Mouse (Mus musculus) heart, adult 9 months (tissue): ENCODE data around the gene Myt1l.

Source experiments
- DNase-seq, 2 experiments: peaks; one replicate each; pipeline ENCODE4 v3.0.0; 2022; ENCODE audit warnings: low spot score in 2 of 2

Gene Myt1l

DNA sequence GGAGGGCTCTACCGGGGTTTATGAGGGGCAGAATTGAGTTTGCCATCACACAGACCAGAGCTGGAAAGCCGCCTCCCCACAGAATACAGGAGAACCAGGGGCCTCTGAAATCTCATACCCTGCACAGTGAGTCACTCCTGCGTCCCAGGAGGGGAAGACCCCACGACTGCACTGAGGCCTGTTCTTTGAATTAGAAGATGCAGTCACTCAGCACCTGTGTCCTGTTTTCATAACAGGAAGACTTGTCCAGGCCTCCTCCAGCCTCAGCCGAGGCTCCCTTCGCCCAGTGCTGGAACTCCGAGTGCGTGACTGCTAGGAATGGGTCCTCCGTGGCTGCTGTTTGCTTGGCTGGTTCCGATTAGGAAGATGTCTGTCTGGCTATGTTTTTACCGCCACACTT, 425.8 kb downstream of the Myt1l start:
- peak in 1 of 2 experiments; percentile 77 for DNase-seq

DNA sequence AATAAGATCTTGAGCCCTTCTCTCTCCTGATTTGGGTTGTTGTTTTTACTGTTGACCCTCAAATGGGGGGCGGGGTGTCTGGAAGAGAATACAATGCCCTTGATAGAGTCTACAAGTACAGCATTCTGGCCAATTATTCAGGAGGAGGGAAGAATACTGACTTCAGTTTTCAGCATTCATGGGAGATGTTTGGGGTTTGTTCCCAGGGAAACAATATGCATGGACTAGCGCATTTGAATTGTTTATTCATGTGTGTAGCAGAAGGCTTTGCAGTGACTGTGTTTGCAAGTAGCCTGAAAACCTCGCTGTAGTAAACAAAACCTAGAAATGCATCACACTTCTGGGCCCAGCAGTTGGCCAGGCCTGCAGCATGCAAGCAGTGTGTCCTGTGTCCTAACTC, 426.3 kb downstream of the Myt1l start:
- DNase-seq: no peak

DNA sequence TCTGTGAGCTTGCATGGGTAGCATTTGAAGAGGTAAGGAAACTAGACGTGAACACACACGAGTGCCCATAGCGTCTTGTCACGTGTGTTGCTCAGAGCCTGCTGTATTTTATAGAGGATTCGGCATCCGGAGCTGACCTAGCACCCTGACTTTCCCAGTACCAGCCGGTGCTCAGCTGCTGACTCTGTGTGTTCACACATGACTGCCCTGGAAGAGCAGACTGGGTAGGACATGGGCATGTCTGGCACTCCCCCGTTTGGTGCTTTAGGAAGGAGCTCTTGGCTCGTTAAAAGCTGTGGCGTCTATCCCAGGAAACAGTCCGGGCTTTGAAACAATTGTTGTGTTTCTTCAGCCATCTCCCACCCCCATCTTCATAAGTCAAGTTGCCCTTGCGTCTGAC, 428.8 kb downstream of the Myt1l start:
- no peak for DNase-seq

DNA sequence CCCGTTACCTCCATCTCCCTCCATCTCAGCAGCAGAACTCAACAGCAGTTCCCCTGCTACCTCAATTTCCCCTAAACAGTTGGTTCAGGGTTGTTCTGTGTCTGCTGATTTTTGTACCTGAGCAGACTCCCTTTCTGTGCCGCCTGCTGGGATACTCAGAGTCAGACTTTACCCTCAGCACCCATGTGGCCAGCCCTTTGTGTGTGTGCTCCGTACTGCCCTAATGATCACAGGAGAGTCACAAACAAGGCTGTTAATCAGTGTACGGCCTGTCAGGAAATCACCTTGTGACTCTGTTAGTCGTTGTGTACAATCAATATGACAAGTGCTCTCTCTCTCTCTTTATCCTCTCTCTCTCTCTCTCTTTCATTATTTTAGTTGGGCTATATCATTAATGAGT, 430.5 kb downstream of the Myt1l start:
- DNase-seq: no peak

DNA sequence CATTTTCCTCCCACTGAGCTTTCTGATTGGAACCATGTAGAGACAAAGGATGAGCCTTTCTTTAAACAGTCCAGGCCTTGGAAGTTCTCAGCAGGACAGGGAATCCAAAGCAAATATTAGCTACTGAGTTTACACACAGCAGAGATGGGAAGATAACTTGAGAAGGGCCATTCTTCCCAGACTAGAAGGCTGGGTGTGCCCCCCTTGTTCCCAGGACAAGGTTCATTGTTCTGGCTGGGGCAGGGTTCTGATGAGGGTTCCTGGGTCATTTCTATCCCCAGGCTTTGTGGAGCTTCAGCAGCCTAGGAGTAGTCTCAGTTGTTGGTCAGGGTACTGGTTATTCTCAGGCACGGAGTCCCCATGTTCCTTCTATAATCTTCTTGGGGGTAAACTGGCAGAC, 432.9 kb downstream of the Myt1l start:
- DNase-seq: no peak

DNA sequence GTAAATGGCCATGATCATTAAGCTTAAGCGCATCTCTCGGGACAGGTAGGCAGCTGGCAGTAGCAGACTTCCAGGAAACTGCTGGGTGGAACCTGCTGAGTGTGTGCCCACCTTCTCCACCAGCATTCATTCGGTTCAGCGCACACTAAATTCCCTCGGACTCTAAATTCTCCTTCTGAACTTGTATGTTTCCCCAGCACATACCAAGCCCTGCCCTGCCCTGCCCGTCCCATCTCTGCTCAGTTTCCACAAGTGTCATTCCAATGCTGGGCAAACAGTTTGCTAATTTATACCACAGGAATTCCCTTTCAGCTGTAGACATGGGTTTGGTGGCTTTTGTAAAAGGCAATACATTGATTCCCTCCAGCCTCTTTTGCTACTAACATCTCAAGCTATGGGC, 436.8 kb downstream of the Myt1l start:
- DNase-seq: no peak

DNA sequence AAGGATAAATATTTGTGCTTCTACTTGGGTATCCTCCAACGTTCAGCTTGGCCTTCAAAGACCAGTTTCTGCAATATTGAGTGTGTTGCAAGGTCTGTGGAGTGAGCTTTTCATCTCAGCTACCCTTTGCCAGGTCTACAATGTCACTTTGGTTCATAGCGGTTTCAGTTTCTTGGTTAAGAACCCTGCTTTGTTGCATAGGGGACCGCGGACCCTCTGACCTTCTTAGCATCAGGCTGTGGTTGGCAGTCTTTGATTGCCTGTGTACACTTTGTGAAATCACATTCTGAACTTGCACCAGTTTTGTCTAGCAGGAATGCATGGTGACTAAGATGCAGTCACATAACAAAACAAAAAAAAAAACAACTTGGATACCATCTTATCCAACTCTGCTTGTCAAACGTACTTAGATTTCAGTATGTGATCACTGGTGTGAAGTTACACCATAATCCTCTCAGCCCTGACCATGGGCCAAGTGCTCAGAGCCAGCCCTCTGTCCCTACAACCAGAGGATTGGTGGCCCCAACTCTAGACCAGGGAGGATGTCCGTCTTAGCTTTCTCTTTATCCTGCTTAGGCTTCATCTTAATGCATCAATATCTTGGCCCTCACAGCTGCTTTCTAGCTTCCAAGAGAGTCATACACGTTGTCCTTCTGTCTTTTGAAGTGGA, 443.7 kb downstream of the Myt1l start:
- no peak for DNase-seq

DNA sequence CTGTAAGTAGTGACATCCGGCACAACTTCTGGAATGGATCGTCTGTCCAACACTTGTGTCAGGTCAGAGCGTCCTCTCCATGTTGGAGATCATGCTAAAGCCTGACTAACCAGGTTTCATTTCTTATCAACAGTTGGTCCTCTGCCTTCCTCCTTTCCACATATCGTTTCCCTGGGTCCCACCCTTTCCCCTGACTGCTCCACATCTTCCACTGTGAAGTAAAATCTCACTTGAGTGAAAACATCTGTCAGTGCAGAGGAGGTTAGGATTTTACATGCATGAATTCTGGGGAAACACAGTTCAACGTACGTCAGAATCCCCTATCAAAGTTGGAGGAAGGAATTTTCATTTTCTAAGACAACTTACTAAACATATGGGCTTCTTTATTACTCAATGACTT, 444.3 kb downstream of the Myt1l start:
- peak in 1 of 2 experiments; percentile 46 for DNase-seq
